Mouse (Mus musculus): Measurements from ENCODE around the gene Kcnip1. TPM values are rescaled to one million over a fixed set of nuclear protein-coding genes. Genes with fewer than 3 reads are reported as not detected.

The Kcnip1 gene
- polyA plus RNA-seq, 1 experiment, result not detected

DNA sequence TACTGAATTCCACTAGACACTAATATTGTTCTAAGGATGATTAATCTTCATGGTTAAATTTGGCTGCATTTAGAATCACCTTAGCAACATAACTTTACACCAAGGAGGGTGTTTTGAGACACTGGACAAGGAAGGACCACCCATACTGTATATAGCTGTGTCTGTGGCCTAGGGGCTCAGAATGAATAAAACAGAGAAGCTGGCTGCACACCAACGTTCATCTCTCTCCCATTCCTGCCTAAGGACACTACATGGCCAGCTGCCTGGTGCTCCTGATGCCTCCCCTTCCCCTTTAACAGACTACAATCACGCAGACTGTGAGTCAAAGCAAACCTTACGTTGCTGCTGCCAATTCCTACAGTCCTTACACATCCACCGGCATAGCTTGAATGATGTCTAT lies 37.0 kb downstream of the Kcnip1 start:
- no peak overlapping the region for H3K4me3 ChIP-seq (ENCODE audit: insufficient read depth, low read depth, low read length)
- H3K27ac ChIP-seq (ENCODE audit: insufficient read depth, low read depth, low read length), result no peak overlapping the region
- no peaks in the 10 kb centered on the region for H3K4me1 ChIP-seq (ENCODE audit: control insufficient read depth, insufficient read depth, low read length)
- no peak for TF ChIP-seq POLR2A (IDR thresholded peaks at IDR 0.05; ENCODE audit: insufficient read depth, low read depth, low read length)
- no peak for TF ChIP-seq CTCF (IDR thresholded peaks at IDR 0.05; ENCODE audit: insufficient read depth, low read depth, low read length)
- WGBS, result 82% methylated on average over 4 of the region's 4 CpGs

DNA sequence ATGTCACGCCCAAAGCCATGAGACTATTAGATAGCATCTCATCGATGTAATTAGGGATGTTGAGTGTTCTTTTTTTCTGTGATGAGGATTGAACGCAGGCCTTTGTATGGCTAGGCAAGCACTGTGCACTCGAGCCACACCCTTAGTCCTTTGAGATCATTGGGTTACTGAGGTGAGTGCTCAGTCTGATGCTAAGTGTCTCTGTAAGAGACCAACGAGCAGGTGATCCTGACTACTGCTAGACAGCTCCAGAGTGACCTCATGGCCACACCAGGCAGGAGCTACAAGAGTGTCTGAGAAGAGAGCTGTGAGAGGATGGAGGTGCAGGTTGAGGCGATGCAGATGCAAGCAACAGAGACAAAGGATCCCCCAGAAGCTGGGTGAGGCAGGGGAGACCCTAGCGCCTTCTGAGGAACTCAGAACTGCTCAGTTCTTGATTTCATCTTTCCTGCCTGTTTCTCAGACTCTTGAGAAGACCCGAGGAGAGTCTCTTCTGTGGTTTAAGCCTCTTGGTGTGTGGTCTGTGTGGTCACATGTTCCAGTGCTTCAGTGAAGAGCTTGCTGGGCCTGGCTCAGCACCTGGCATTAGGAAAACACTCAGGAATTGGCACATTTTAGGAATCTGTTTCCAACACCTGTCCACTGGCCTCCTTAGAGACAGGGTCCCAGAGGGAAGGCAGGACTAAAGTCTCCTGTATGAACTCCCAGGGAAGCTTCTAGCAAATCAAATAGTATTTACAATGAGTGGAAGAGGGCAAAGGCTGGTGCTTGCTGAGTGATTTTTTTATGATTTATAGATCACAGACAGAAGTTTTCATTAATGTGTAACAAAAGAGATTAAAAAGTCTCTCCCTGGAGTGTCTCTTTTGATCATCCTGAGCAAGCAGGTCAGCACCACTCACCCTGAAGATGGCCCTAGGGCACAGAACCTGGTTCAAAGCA lies 41.0 kb downstream of the Kcnip1 start:
- WGBS, result 90% methylated on average over 8 of the region's 8 CpGs
- TF ChIP-seq POLR2A (IDR thresholded peaks at IDR 0.05; ENCODE audit: insufficient read depth, low read depth, low read length), result no peak
- TF ChIP-seq CTCF (IDR thresholded peaks at IDR 0.05; ENCODE audit: insufficient read depth, low read depth, low read length), result no peak
- Histone ChIP-seq H3K4me1 (ENCODE audit: control insufficient read depth, insufficient read depth, low read length) (no peaks in the 10 kb centered on the region), H3K4me3 (ENCODE audit: insufficient read depth, low read depth, low read length) (no peak overlapping the region), H3K27ac (ENCODE audit: insufficient read depth, low read depth, low read length) (no peak overlapping the region)

DNA sequence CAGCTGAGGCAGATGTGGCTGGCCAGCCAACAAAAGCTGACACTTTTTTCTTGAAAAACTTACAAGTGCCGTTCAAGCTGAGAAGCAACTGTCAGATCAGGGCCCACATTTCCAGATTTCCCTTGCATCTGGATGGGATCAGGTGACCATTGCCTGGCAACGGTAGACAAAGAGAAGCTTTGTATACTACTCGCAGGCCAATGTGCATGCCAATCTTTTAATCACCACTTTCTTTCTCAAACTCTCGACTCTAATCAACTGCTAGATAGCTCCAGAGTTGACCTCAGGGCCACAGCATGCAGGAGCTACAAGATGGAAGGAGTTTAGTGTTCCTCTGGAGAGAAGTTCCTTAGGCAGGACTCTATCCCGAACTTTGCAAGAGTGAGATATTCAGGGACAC lies 41.8 kb downstream of the Kcnip1 start:
- WGBS, result 51% methylated on average over 5 of the region's 5 CpGs
- H3K27ac ChIP-seq (ENCODE audit: insufficient read depth, low read depth, low read length), result no peak overlapping the region
- no peak overlapping the region for H3K4me3 ChIP-seq (ENCODE audit: insufficient read depth, low read depth, low read length)
- H3K4me1 ChIP-seq (ENCODE audit: control insufficient read depth, insufficient read depth, low read length), result no peaks in the 10 kb centered on the region
- TF ChIP-seq POLR2A (IDR thresholded peaks at IDR 0.05; ENCODE audit: insufficient read depth, low read depth, low read length) (no peak), CTCF (IDR thresholded peaks at IDR 0.05; ENCODE audit: insufficient read depth, low read depth, low read length) (no peak)

DNA sequence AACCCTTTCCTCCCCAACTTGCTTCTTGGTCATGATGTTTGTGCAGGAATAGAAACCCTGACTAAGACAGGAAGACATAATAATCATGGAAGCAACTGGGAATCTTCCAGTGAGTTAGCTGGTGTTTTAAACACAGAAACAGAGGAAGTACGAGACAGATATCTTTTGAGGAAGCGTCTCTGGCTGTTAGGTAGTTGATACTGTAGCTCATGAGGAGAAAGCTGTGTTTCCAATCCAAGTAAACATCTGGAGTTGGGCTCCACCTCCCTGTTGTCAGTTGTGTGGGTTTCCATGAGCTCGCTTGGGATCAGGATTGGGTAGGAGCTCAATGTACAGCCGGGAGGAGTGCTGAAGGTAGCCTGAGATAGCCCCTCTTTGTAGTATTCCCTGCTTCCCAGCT lies 46.5 kb downstream of the Kcnip1 start:
- no peak overlapping the region for H3K27ac ChIP-seq (ENCODE audit: insufficient read depth, low read depth, low read length)
- H3K4me1 ChIP-seq (ENCODE audit: control insufficient read depth, insufficient read depth, low read length), result no peaks in the 10 kb centered on the region
- no peak overlapping the region for H3K4me3 ChIP-seq (ENCODE audit: insufficient read depth, low read depth, low read length)
- TF ChIP-seq POLR2A (IDR thresholded peaks at IDR 0.05; ENCODE audit: insufficient read depth, low read depth, low read length), result no peak
- WGBS, result 80% methylated on average over 4 of the region's 4 CpGs

GRCm38 (mm10) chr11:33944786-33945328 lies 48.1 kb downstream of the Kcnip1 start:
- no peak overlapping the region for H3K27ac ChIP-seq (ENCODE audit: insufficient read depth, low read depth, low read length)
- no peaks in the 10 kb centered on the region for H3K4me1 ChIP-seq (ENCODE audit: control insufficient read depth, insufficient read depth, low read length)
- no peak overlapping the region for H3K4me3 ChIP-seq (ENCODE audit: insufficient read depth, low read depth, low read length)
- TF ChIP-seq POLR2A (IDR thresholded peaks at IDR 0.05; ENCODE audit: insufficient read depth, low read depth, low read length), result no peak
- TF ChIP-seq CTCF (IDR thresholded peaks at IDR 0.05; ENCODE audit: insufficient read depth, low read depth, low read length), result no peak
- WGBS, result 94% methylated on average over 9 of the region's 9 CpGs

DNA sequence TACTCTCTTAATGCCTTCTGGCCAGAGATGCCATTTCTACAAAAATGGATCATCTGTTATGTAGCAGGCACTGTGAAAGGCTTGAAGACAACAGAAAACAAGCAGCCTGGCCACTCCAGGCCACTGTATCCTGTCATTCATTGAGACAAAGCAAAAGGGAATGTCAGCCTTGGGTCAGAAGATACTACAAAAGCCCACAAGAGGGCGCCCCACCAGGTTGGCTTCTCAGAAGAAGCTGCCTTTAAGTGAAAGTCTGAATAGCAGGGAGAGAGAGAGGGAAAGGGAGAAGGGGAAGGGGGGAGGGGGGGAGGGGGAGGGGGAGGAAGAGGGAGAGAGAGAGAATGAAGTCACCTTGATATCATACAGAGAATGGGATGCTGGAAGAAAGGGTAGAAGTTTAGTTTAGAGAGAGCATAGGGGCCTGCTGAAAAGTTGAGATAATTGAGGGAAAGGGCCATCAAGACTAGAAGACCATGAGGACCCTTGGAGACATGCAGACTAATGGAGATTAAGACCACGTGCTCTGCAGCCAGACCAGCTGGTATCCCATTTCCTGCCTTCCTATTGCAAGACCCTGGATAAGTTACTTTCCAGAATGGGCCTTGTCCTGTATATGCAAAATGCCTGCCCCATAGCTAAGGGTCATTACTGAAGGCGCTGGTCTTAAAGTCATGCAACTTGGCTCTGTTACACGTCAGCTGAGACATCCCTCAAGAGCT lies 48.7 kb downstream of the Kcnip1 start:
- Histone ChIP-seq H3K27ac (ENCODE audit: insufficient read depth, low read depth, low read length) (no peak overlapping the region), H3K4me3 (ENCODE audit: insufficient read depth, low read depth, low read length) (no peak overlapping the region), H3K4me1 (ENCODE audit: control insufficient read depth, insufficient read depth, low read length) (no peaks in the 10 kb centered on the region)
- 70% methylated on average over 4 of the region's 4 CpGs for WGBS
- no peak for TF ChIP-seq POLR2A (IDR thresholded peaks at IDR 0.05; ENCODE audit: insufficient read depth, low read depth, low read length)
- TF ChIP-seq CTCF (IDR thresholded peaks at IDR 0.05; ENCODE audit: insufficient read depth, low read depth, low read length), result no peak

DNA sequence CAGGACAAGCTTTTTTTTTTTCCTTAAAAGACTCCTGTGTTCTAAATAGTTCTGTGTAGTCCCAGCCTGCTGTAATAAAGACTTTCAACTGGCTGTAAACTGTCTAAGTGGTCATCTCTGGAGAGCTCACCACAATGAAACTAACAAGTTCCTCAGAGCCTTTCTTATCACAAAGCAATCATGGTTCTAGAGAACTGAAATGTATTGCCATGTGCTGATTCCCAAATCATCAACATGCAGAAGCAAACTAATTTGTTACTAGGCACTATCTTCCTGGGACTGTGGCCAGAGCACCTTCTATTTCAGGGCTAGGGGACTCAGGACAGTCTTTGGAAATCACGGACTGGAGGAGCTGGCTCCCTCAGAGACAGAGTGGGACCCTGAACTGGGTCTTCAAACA lies 49.4 kb downstream of the Kcnip1 start:
- TF ChIP-seq POLR2A (IDR thresholded peaks at IDR 0.05; ENCODE audit: insufficient read depth, low read depth, low read length) (no peak), CTCF (IDR thresholded peaks at IDR 0.05; ENCODE audit: insufficient read depth, low read depth, low read length) (no peak)
- H3K27ac ChIP-seq (ENCODE audit: insufficient read depth, low read depth, low read length), result no peak overlapping the region
- peaks cover 3% of the 10 kb centered on the region for H3K4me1 ChIP-seq (ENCODE audit: control insufficient read depth, insufficient read depth, low read length)
- 86% methylated on average over 1 of the region's 1 CpGs for WGBS
- H3K4me3 ChIP-seq (ENCODE audit: insufficient read depth, low read depth, low read length), result no peak overlapping the region

GRCm38 (mm10) chr11:33939456-33940113 lies 53.4 kb downstream of the Kcnip1 start:
- TF ChIP-seq CTCF (IDR thresholded peaks at IDR 0.05; ENCODE audit: insufficient read depth, low read depth, low read length), result no peak
- TF ChIP-seq POLR2A (IDR thresholded peaks at IDR 0.05; ENCODE audit: insufficient read depth, low read depth, low read length), result no peak
- WGBS, result 79% methylated on average over 4 of the region's 4 CpGs
- H3K4me1 ChIP-seq (ENCODE audit: control insufficient read depth, insufficient read depth, low read length), result peaks cover 9% of the 10 kb centered on the region
- H3K4me3 ChIP-seq (ENCODE audit: insufficient read depth, low read depth, low read length), result no peak overlapping the region
- peak overlapping the region; percentile 8; the same call in 1 of the 2 replicates for H3K27ac ChIP-seq (ENCODE audit: insufficient read depth, low read depth, low read length)
